Mouse (Mus musculus) intestine, embryonic 15.5 days (tissue): Measurements from ENCODE around the gene Rps6ka4. TPM values are rescaled to one million over a fixed set of nuclear protein-coding genes. Genes with fewer than 3 reads are reported as not detected.

Experiments
- ATAC-seq: fragments of 200-750 bp; cut with Nextera tagmentation; 2 replicates; pipeline ENCODE4 v1.8.0; 2017; ENCODE audit warnings: moderate TSS enrichment, moderate library complexity
- H3K27ac ChIP-seq: fragments of 300-500 bp; sonication (generic); 2 replicates; pipeline ENCODE4 v1.5.1; 2015; ENCODE audit warnings: mild to moderate bottlenecking, inconsistent platforms
- H3K27me3 ChIP-seq: fragments of 300-500 bp; sonication (generic); replicated peaks from 2 replicates; pipeline ENCODE4 v1.6.1; 2015; ENCODE audit warnings: inconsistent platforms
- H3K36me3 ChIP-seq: fragments of 300-500 bp; sonication (generic); 2 replicates; pipeline ENCODE4 v1.6.1; 2015; ENCODE audit warnings: inconsistent platforms
- H3K4me1 ChIP-seq: fragments of 300-500 bp; sonication (generic); replicated peaks from 2 replicates; pipeline ENCODE4 v1.6.1; 2015; ENCODE audit warnings: inconsistent platforms
- H3K4me2 ChIP-seq: fragments of 300-500 bp; sonication (generic); replicated peaks from 2 replicates; pipeline ENCODE4 v1.6.1; 2015; ENCODE audit warnings: mild to moderate bottlenecking, inconsistent platforms
- H3K4me3 ChIP-seq: fragments of 300-500 bp; sonication (generic); replicated peaks from 2 replicates; pipeline ENCODE4 v1.5.1; 2015; ENCODE audit warnings: inconsistent platforms
- H3K9ac ChIP-seq: fragments of 300-500 bp; sonication (generic); 2 replicates; pipeline ENCODE4 v1.6.1; 2015; ENCODE audit warnings: inconsistent platforms
- H3K9me3 ChIP-seq: fragments of 300-500 bp; sonication (generic); 2 replicates; pipeline ENCODE4 v1.6.1; 2016; ENCODE audit warnings: inconsistent platforms
- WGBS: fragments of 180-500 bp; shearing (Covaris S2); methylation state at CpG from one replicate; pipeline ENCODE4 v1.1.7; 2015; 5-methylcytosine and 5-hydroxymethylcytosine counted together
- polyA plus RNA-seq: library from polyadenylated mRNA; unstranded; fragments of >200 nt; fragmentation: Nextera tagmentation; extraction: Ambion mirVana; gene quantifications from 2 replicates; pipeline ENCODE4 v1.2.1, GENCODE M21; 2015

Gene Rps6ka4
- polyA plus RNA-seq, result 20.8 and 21.0 TPM in 2 replicates

GRCm38 (mm10) chr19:6840475-6841291, at the start of gene Rps6ka4:
Gene Rps6ka4 (minus strand): TSS chr19:6840636.
- Histone ChIP-seq H3K9me3 (no peaks in the 10 kb centered on the region), H3K27me3 (peaks cover 4% of the 10 kb centered on the region; the same call in 1 of the 2 replicates), H3K4me3 (peak within 1 kb of the TSS; percentile 82), H3K9ac (peak within 1 kb of the TSS; percentile 63), H3K4me1 (peaks cover 13% of the 10 kb centered on the region), H3K27ac (peak within 1 kb of the TSS; percentile 38), H3K36me3 (peaks cover 3% of the 10 kb centered on the region; the same call in 1 of the 2 replicates), H3K4me2 (peak within 1 kb of the TSS; percentile 95)
- peak; percentile 96 for ATAC-seq
- 2% methylated on average over 44 of the region's 44 CpGs for WGBS

- no peak overlapping the region for H3K4me3 ChIP-seq
- H3K4me1 ChIP-seq, result no peaks in the 10 kb centered on the region
- H3K27ac ChIP-seq, result no peak overlapping the region
- no peak for ATAC-seq
- H3K9ac ChIP-seq, result no peak overlapping the region
- H3K27me3 ChIP-seq, result no peaks in the 10 kb centered on the region
- H3K4me2 ChIP-seq, result no peak overlapping the region
- H3K9me3 ChIP-seq, result no peaks in the 10 kb centered on the region
- WGBS, result 84% methylated on average over 4 of the region's 4 CpGs
- no peaks in the 10 kb centered on the region for H3K36me3 ChIP-seq
These were observed 37.5 kb upstream of the Rps6ka4 start for GRCm38 (mm10) chr19:6877965-6878364.

- no peaks in the 10 kb centered on the region for H3K27me3 ChIP-seq
- H3K36me3 ChIP-seq, result no peaks in the 10 kb centered on the region
- no peak overlapping the region for H3K4me3 ChIP-seq
- no peak overlapping the region for H3K27ac ChIP-seq
- no peaks in the 10 kb centered on the region; the same call in 1 of the 2 replicates for H3K4me1 ChIP-seq
- no peak for ATAC-seq
- no peak overlapping the region for H3K4me2 ChIP-seq
- H3K9ac ChIP-seq, result no peak overlapping the region
- H3K9me3 ChIP-seq, result no peaks in the 10 kb centered on the region
These were observed 36.4 kb upstream of the Rps6ka4 start for GRCm38 (mm10) chr19:6876799-6877198.

GRCm38 (mm10) chr19:6875834-6876233, 35.4 kb upstream of the Rps6ka4 start:
- H3K27me3 ChIP-seq, result no peaks in the 10 kb centered on the region
- H3K36me3 ChIP-seq, result no peaks in the 10 kb centered on the region
- ATAC-seq, result no peak
- no peak overlapping the region for H3K9ac ChIP-seq
- H3K27ac ChIP-seq, result no peak overlapping the region
- H3K4me2 ChIP-seq, result no peak overlapping the region
- no peak overlapping the region for H3K4me3 ChIP-seq
- H3K9me3 ChIP-seq, result no peaks in the 10 kb centered on the region
- no peaks in the 10 kb centered on the region; the same call in 1 of the 2 replicates for H3K4me1 ChIP-seq
- 90% methylated on average over 6 of the region's 6 CpGs for WGBS

- Histone ChIP-seq H3K9me3 (no peaks in the 10 kb centered on the region), H3K4me2 (no peak overlapping the region), H3K36me3 (no peaks in the 10 kb centered on the region), H3K4me3 (no peak overlapping the region), H3K9ac (no peak overlapping the region), H3K4me1 (peaks cover 2% of the 10 kb centered on the region), H3K27ac (no peak overlapping the region), H3K27me3 (no peaks in the 10 kb centered on the region)
- 58% methylated on average over 1 of the region's 1 CpGs for WGBS
- ATAC-seq, result no peak
These were observed 33.8 kb upstream of the Rps6ka4 start for GRCm38 (mm10) chr19:6874257-6874656.

GRCm38 (mm10) chr19:6872701-6873100, 32.3 kb upstream of the Rps6ka4 start:
- no peak for ATAC-seq

GRCm38 (mm10) chr19:6871574-6872271, 31.3 kb upstream of the Rps6ka4 start:
- Histone ChIP-seq H3K4me1 (peaks cover 4% of the 10 kb centered on the region), H3K4me2 (no peak overlapping the region), H3K27ac (no peak overlapping the region), H3K36me3 (no peaks in the 10 kb centered on the region), H3K9ac (no peak overlapping the region), H3K4me3 (no peak overlapping the region), H3K9me3 (no peaks in the 10 kb centered on the region), H3K27me3 (no peaks in the 10 kb centered on the region)
- peak; percentile 49 for ATAC-seq
- 67% methylated on average over 5 of the region's 5 CpGs for WGBS

More at GRCm38 (mm10) chr19:6872701-6873100, 32.3 kb upstream of the Rps6ka4 start:
- Histone ChIP-seq H3K27ac (no peak overlapping the region), H3K4me3 (no peak overlapping the region), H3K4me2 (no peak overlapping the region), H3K4me1 (peaks cover 4% of the 10 kb centered on the region), H3K36me3 (no peaks in the 10 kb centered on the region), H3K27me3 (no peaks in the 10 kb centered on the region), H3K9me3 (no peaks in the 10 kb centered on the region), H3K9ac (no peak overlapping the region)
- 76% methylated on average over 3 of the region's 3 CpGs for WGBS

GRCm38 (mm10) chr19:6869355-6869754, 28.9 kb upstream of the Rps6ka4 start:
- 6% methylated on average over 5 of the region's 5 CpGs for WGBS
- H3K9me3 ChIP-seq, result no peaks in the 10 kb centered on the region
- peak overlapping the region; percentile 61 for H3K4me2 ChIP-seq
- ATAC-seq, result peak; percentile 81
- no peak overlapping the region for H3K9ac ChIP-seq
- peaks cover 4% of the 10 kb centered on the region for H3K4me1 ChIP-seq
- H3K27ac ChIP-seq, result 0 out of 2 replicates have a peak overlapping the region, but pooled peaks have one; percentile 33
- H3K4me3 ChIP-seq, result peak overlapping the region; percentile 18; the same call in 1 of the 2 replicates
- H3K36me3 ChIP-seq, result no peaks in the 10 kb centered on the region
- no peaks in the 10 kb centered on the region for H3K27me3 ChIP-seq

GRCm38 (mm10) chr19:6861451-6861850, 21.0 kb upstream of the Rps6ka4 start:
- WGBS, result 81% methylated on average over 4 of the region's 4 CpGs
- Histone ChIP-seq H3K4me2 (no peak overlapping the region), H3K9me3 (no peaks in the 10 kb centered on the region)

GRCm38 (mm10) chr19:6860706-6861105, 20.3 kb upstream of the Rps6ka4 start:
- H3K4me1 ChIP-seq, result peaks cover 4% of the 10 kb centered on the region
- 68% methylated on average over 6 of the region's 6 CpGs for WGBS
- H3K9me3 ChIP-seq, result no peaks in the 10 kb centered on the region
- no peak overlapping the region for H3K9ac ChIP-seq
- peaks cover under 1% of the 10 kb centered on the region for H3K27me3 ChIP-seq
- no peaks in the 10 kb centered on the region for H3K36me3 ChIP-seq
- no peak overlapping the region for H3K4me3 ChIP-seq
- peak; percentile 81 for ATAC-seq
- H3K4me2 ChIP-seq, result 0 out of 2 replicates have a peak overlapping the region, but pooled peaks have one; percentile 17
- H3K27ac ChIP-seq, result no peak overlapping the region

More at GRCm38 (mm10) chr19:6861451-6861850, 21.0 kb upstream of the Rps6ka4 start:
- no peak overlapping the region for H3K27ac ChIP-seq
- H3K36me3 ChIP-seq, result no peaks in the 10 kb centered on the region
- no peak overlapping the region for H3K4me3 ChIP-seq
- no peak overlapping the region for H3K9ac ChIP-seq
- ATAC-seq, result no peak
- no peaks in the 10 kb centered on the region for H3K4me1 ChIP-seq
- no peaks in the 10 kb centered on the region for H3K27me3 ChIP-seq

- H3K27ac ChIP-seq, result no peak overlapping the region
- ATAC-seq, result no peak
- H3K4me1 ChIP-seq, result peaks cover 11% of the 10 kb centered on the region
- no peaks in the 10 kb centered on the region for H3K36me3 ChIP-seq
- H3K9me3 ChIP-seq, result no peaks in the 10 kb centered on the region
- H3K4me2 ChIP-seq, result no peak overlapping the region
- H3K9ac ChIP-seq, result no peak overlapping the region
- H3K4me3 ChIP-seq, result no peak overlapping the region
- WGBS, result 90% methylated on average over 3 of the region's 3 CpGs
- H3K27me3 ChIP-seq, result peaks cover 3% of the 10 kb centered on the region
These were observed 19.5 kb upstream of the Rps6ka4 start for GRCm38 (mm10) chr19:6859971-6860370.

GRCm38 (mm10) chr19:6859032-6859651, 18.7 kb upstream of the Rps6ka4 start:
- no peaks in the 10 kb centered on the region for H3K36me3 ChIP-seq
- H3K4me1 ChIP-seq, result peaks cover 11% of the 10 kb centered on the region
- H3K27ac ChIP-seq, result no peak overlapping the region
- no peak overlapping the region for H3K4me2 ChIP-seq
- H3K4me3 ChIP-seq, result no peak overlapping the region
- no peak for ATAC-seq
- 74% methylated on average over 2 of the region's 2 CpGs for WGBS
- H3K9me3 ChIP-seq, result no peaks in the 10 kb centered on the region
- no peak overlapping the region for H3K9ac ChIP-seq
- peaks cover 3% of the 10 kb centered on the region for H3K27me3 ChIP-seq
